Mouse (Mus musculus) ES-E14 (cell line): ENCODE measurements around the gene Egln1.

Source experiments
- CHD2 ChIP-seq: IDR thresholded peaks from 2 replicates; pipeline ENCODE4 v1.6.1; 2014; ENCODE audit warnings: mild to moderate bottlenecking, low read depth, low read length, inconsistent platforms
- ZC3H11A ChIP-seq: IDR thresholded peaks from 2 replicates; pipeline ENCODE4 v1.6.1; 2012; ENCODE audit warnings: low read depth, mild to moderate bottlenecking, inconsistent platforms, low read length, borderline replicate concordance

DNA sequence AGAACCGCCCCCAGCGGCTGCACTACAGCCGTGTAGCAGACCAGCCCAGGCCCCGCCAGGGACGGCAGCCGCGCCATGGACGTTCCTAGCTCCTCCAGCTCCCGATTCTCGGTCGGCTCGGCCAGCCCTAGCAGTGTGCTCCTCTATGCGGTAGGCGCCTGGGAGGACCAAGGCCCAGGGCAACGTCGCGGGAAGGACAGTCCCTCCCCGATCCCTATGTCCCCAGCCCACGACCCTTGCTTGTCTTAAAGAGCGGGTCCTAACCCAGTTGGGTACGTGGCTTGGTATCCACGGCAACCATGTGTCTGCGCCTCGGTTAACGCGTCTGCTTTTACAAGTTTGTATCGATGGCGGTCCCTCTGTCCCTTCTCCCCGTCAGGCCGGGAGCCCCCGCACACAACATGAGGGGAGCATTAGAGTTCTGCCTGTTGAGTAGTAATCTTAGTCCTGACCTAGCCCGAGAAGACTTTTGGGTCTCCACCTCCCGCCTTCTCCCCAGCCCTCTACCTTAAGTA is 85.9 kb downstream of the Egln1 start:
- TF ChIP-seq ZC3H11A (no peak), CHD2 (no peak)
